ENCODE assay signal across 24 mouse cellular contexts in genomic region chr4:124016401-124016800, GRCm38 (mm10).
DNase-seq lines count a peak whose midpoint lies in the region; ATAC-seq and TF ChIP-seq lines count a peak whose summit lies in the region.
"Had no signal": no experiment of that assay in that cellular context is flagged by ENCODE, and none has a peak within 500 bp of the region (broad histone marks: within the 10 kb centered on the region; RNA-seq: fewer than 3 reads in every experiment).

No protein-coding gene starts in this region.

- H3K4me2 ChIP-seq in forebrain, embryonic 14.5 days (ENCODE audit: low read length), result no peak overlapping the region
- no peak overlapping the region for H3K4me2 ChIP-seq in forebrain, embryonic 12.5 days
- H3K4me2 ChIP-seq: embryonic facial prominence, embryonic 15.5 days; heart, embryonic 11.5 days; liver, embryonic 11.5 days; lung, embryonic 15.5 days; midbrain, embryonic 15.5 days had no signal

- H3K4me3 ChIP-seq in forebrain, embryonic 14.5 days (ENCODE audit: low read depth, low read length), result no peak overlapping the region
- no peak overlapping the region for H3K4me3 ChIP-seq in forebrain, embryonic 12.5 days (replicated peaks)
- H3K4me3 ChIP-seq in testis, adult 2 months (ENCODE audit: control insufficient read depth, low read depth, low read length), result 0 out of 2 replicates have a peak overlapping the region, but pooled peaks have one; percentile 5
- H3K4me3 ChIP-seq: embryonic facial prominence, embryonic 15.5 days; layer of hippocampus, adult 2 months; left cerebral cortex, adult 2 months; limb, embryonic 10.5 days; lung, embryonic 15.5 days; midbrain, embryonic 15.5 days; myocyte had no signal

- 40% methylated on average over 3 of the region's 3 CpGs for WGBS in forebrain, embryonic 14.5 days
- 72% methylated on average over 3 of the region's 3 CpGs for WGBS in forebrain, embryonic 12.5 days

- H3K27ac ChIP-seq in forebrain, embryonic 14.5 days (ENCODE audit: low read depth, low read length), result no peak overlapping the region
- H3K27ac ChIP-seq in forebrain, embryonic 12.5 days, result no peak overlapping the region
- no peak overlapping the region for H3K27ac ChIP-seq in testis, adult 2 months (ENCODE audit: control insufficient read depth, insufficient read depth, low read depth, low read length)
- H3K27ac ChIP-seq: embryonic facial prominence, embryonic 15.5 days; layer of hippocampus, adult 2 months; left cerebral cortex, adult 2 months; limb, embryonic 10.5 days; lung, embryonic 15.5 days; midbrain, embryonic 15.5 days had no signal

- peak; percentile 45 for DNase-seq in forebrain, embryonic 14.5 days (ENCODE audit: low spot score)
- no peak for DNase-seq in testis, postnatal 10 days (ENCODE audit: low spot score)
- DNase-seq in fibroblast of lung, adult 2 months (ENCODE audit: low read depth), result peak; percentile 16
- DNase-seq in frontal cortex, postnatal 10 days (ENCODE audit: low spot score in 2 of 2), result no peak
- no peak for DNase-seq in left cerebral cortex, postnatal 4 days
- DNase-seq: cerebellum, adult 11 months; cerebellum, postnatal 10 days; heart, postnatal 10 days; kidney, adult 2 months; kidney, postnatal 14 days; spleen, adult 18-20 months; thymus, adult 2 months had no signal

- intact Hi-C loops in left cerebral cortex, postnatal 4 days (cut with DNase I), result no loop called here

- H3K9me3 ChIP-seq in forebrain, embryonic 14.5 days (replicated peaks; ENCODE audit: control insufficient read depth, low read length), result no peaks in the 10 kb centered on the region
- H3K9me3 ChIP-seq in forebrain, embryonic 12.5 days, result no peaks in the 10 kb centered on the region
- H3K9me3 ChIP-seq: embryonic facial prominence, embryonic 15.5 days; limb, embryonic 10.5 days; lung, embryonic 15.5 days; midbrain, embryonic 15.5 days had no signal

- H3K9ac ChIP-seq in forebrain, embryonic 14.5 days (ENCODE audit: low read length), result no peak overlapping the region
- no peak overlapping the region for H3K9ac ChIP-seq in forebrain, embryonic 12.5 days
- H3K9ac ChIP-seq: embryonic facial prominence, embryonic 15.5 days; lung, embryonic 15.5 days; midbrain, embryonic 15.5 days had no signal

- no peaks in the 10 kb centered on the region for H3K36me3 ChIP-seq in forebrain, embryonic 14.5 days (ENCODE audit: control insufficient read depth, insufficient read depth, low read length)
- no peaks in the 10 kb centered on the region for H3K36me3 ChIP-seq in forebrain, embryonic 12.5 days (replicated peaks)
- no peaks in the 10 kb centered on the region for H3K36me3 ChIP-seq in testis, adult 2 months (ENCODE audit: control insufficient read depth, insufficient read depth, low read length)
- H3K36me3 ChIP-seq: embryonic facial prominence, embryonic 15.5 days; limb, embryonic 10.5 days; lung, embryonic 15.5 days; midbrain, embryonic 15.5 days had no signal

- no peaks in the 10 kb centered on the region for H3K4me1 ChIP-seq in forebrain, embryonic 14.5 days (ENCODE audit: control insufficient read depth, insufficient read depth, low read length)
- H3K4me1 ChIP-seq in forebrain, embryonic 12.5 days, result peaks cover 6% of the 10 kb centered on the region; the same call in 1 of the 2 replicates
- no peaks in the 10 kb centered on the region for H3K4me1 ChIP-seq in testis, adult 2 months (ENCODE audit: control insufficient read depth, insufficient read depth, low read length)
- H3K4me1 ChIP-seq: embryonic facial prominence, embryonic 15.5 days; lung, embryonic 15.5 days; midbrain, embryonic 15.5 days had no signal

- H3K27me3 ChIP-seq in forebrain, embryonic 14.5 days (replicated peaks; ENCODE audit: control insufficient read depth, insufficient read depth, low read length), result no peaks in the 10 kb centered on the region
- H3K27me3 ChIP-seq in forebrain, embryonic 12.5 days, result no peaks in the 10 kb centered on the region; the same call in 1 of the 2 replicates
- no peaks in the 10 kb centered on the region for H3K27me3 ChIP-seq in testis, adult 2 months (ENCODE audit: control insufficient read depth, insufficient read depth, low read length)
- H3K27me3 ChIP-seq: embryonic facial prominence, embryonic 15.5 days; lung, embryonic 15.5 days; midbrain, embryonic 15.5 days had no signal

- ATAC-seq in forebrain, embryonic 14.5 days, result no peak
- ATAC-seq in forebrain, embryonic 12.5 days (ENCODE audit: low FRiP score), result no peak
- ATAC-seq: inflammation-experienced regulatory T-cells, adult 6 months; midbrain, embryonic 15.5 days had no signal

- no peak for TF ChIP-seq CTCF in testis, adult 2 months (IDR thresholded peaks at IDR 0.05; ENCODE audit: control insufficient read depth, insufficient read depth, insufficient replicate concordance, low read depth, low read length)

- TF ChIP-seq POLR2A in testis, adult 2 months (IDR thresholded peaks at IDR 0.05; ENCODE audit: control insufficient read depth, low read depth, low read length), result no peak

Comparison
In these comparisons a context has a peak if more than half of its experiments do, and no peak if none do; other contexts are left out.
1. DNase-seq: peak in forebrain, embryonic 14.5 days (single experiment) and fibroblast of lung, adult 2 months (single experiment); none in testis, postnatal 10 days (single experiment), frontal cortex, postnatal 10 days (0 of 2) and left cerebral cortex, postnatal 4 days (single experiment).